Mouse (Mus musculus) heart, embryonic 14.5 days (tissue): ENCODE results near the gene Pth2. TPM values are rescaled to one million over a fixed set of nuclear protein-coding genes. Genes with fewer than 3 reads are reported as not detected.

Experiments used
- ATAC-seq: fragments of 200-750 bp; cut with Nextera tagmentation; 2 replicates; pipeline ENCODE4 v1.8.0; 2017; ENCODE audit warnings: low read depth, moderate TSS enrichment; ENCODE audit not compliant: insufficient number of reproducible peaks, insufficient read depth, low FRiP score
- H3K27ac ChIP-seq, 2 experiments: fragments of 200-500 bp in 1 of 2; fragments of 300-500 bp in 1 of 2; sonication (generic) in 1 of 2; replicated peaks in 1 of 2; 2 replicates each; pipeline ENCODE4 v1.5.1; 2012 to 2014; ENCODE audit warnings: low read depth in 2 of 2, low read length in 2 of 2, control low read depth in 1 of 2, mild to moderate bottlenecking in 1 of 2, mixed read lengths in 1 of 2; ENCODE audit not compliant: control insufficient read depth in 1 of 2, insufficient read depth in 1 of 2
- H3K27me3 ChIP-seq: fragments of 300-500 bp; sonication (generic); 2 replicates; pipeline ENCODE4 v1.6.1; 2014; ENCODE audit warnings: mild to moderate bottlenecking, low read length, control low read depth; ENCODE audit not compliant: control insufficient read depth, insufficient read depth
- H3K36me3 ChIP-seq: fragments of 300-500 bp; sonication (generic); 2 replicates; pipeline ENCODE4 v1.6.1; 2014; ENCODE audit warnings: mild to moderate bottlenecking, control low read depth, low read length, mixed read lengths; ENCODE audit not compliant: control insufficient read depth, insufficient read depth
- H3K4me1 ChIP-seq, 2 experiments: fragments of 200-500 bp in 1 of 2; fragments of 300-500 bp in 1 of 2; sonication (generic) in 1 of 2; 2 replicates each; pipeline ENCODE4 v1.6.1; 2012 to 2014; ENCODE audit warnings: low read length in 2 of 2, control low read depth in 1 of 2, mixed read lengths in 1 of 2; ENCODE audit not compliant: control insufficient read depth in 2 of 2, insufficient read depth in 2 of 2
- H3K4me2 ChIP-seq: fragments of 300-500 bp; sonication (generic); 2 replicates; pipeline ENCODE4 v1.6.1; 2014; ENCODE audit warnings: mild to moderate bottlenecking, low read length
- H3K4me3 ChIP-seq, 2 experiments: fragments of 200-500 bp in 1 of 2; fragments of 300-500 bp in 1 of 2; sonication (generic) in 1 of 2; 2 replicates each; pipeline ENCODE4 v1.5.1; 2012 to 2014; ENCODE audit warnings: low read length in 2 of 2, mild to moderate bottlenecking in 2 of 2, control low read depth in 1 of 2, low read depth in 1 of 2, moderate library complexity in 1 of 2; ENCODE audit not compliant: control insufficient read depth in 1 of 2, insufficient read depth in 1 of 2
- H3K9ac ChIP-seq: fragments of 300-500 bp; sonication (generic); 2 replicates; pipeline ENCODE4 v1.6.1; 2014; ENCODE audit warnings: mild to moderate bottlenecking, low read length
- H3K9me3 ChIP-seq: fragments of 300-500 bp; sonication (generic); 2 replicates; pipeline ENCODE4 v1.6.1; 2016; ENCODE audit warnings: low read length, control low read depth; ENCODE audit not compliant: control insufficient read depth
- WGBS: fragments of 180-500 bp; shearing (Covaris S2); extraction: QIAGEN DNeasy Blood & Tissue Kit; methylation state at CpG from one replicate; pipeline ENCODE4 v1.1.7; 2014; 5-methylcytosine and 5-hydroxymethylcytosine counted together
- polyA plus RNA-seq: library from polyadenylated mRNA; unstranded; fragments of >200 nt; fragmentation: Nextera tagmentation; extraction: Ambion mirVana; gene quantifications from 2 replicates; pipeline ENCODE4 v1.2.1, GENCODE M21; 2014

Gene Pth2
- polyA plus RNA-seq, 1 experiment from 2014 or later = 0.61 TPM

- H3K9me3 ChIP-seq = no peaks in the 10 kb centered on the region
- H3K4me3 ChIP-seq = no peak overlapping the region
- H3K36me3 ChIP-seq = no peaks in the 10 kb centered on the region
- H3K4me2 ChIP-seq = no peak overlapping the region
- H3K4me1 ChIP-seq = peaks cover 15% of the 10 kb centered on the region in 2 experiments; a peak in 3 of 4 replicates
- 86% methylated on average over 7 of the region's 7 CpGs for WGBS
- H3K9ac ChIP-seq = no peak overlapping the region
- no peak for ATAC-seq
- H3K27ac ChIP-seq = no peak overlapping the region
- peaks cover 36% of the 10 kb centered on the region for H3K27me3 ChIP-seq
These were observed 12.0 kb downstream of the Pth2 start for GRCm38 (mm10) chr7:45192585-45193310.

GRCm38 (mm10) chr7:45193406-45193805, 12.6 kb downstream of the Pth2 start:
- Histone ChIP-seq H3K4me2 (no peak overlapping the region), H3K9me3 (no peaks in the 10 kb centered on the region), H3K4me3 (no peak overlapping the region), H3K27me3 (peaks cover 29% of the 10 kb centered on the region), H3K36me3 (no peaks in the 10 kb centered on the region), H3K9ac (no peak overlapping the region), H3K4me1 (peaks cover 15 to 16% of the 10 kb centered on the region in 2 experiments; a peak in 3 of 4 replicates), H3K27ac (no peak overlapping the region)
- ATAC-seq = no peak
- 64% methylated on average over 5 of the region's 5 CpGs for WGBS

GRCm38 (mm10) chr7:45193871-45194785, 13.3 kb downstream of the Pth2 start:
- peaks cover 22% of the 10 kb centered on the region for H3K27me3 ChIP-seq
- no peak overlapping the region for H3K4me2 ChIP-seq
- H3K9me3 ChIP-seq = no peaks in the 10 kb centered on the region
- H3K4me3 ChIP-seq = no peak overlapping the region
- H3K36me3 ChIP-seq = no peaks in the 10 kb centered on the region
- H3K27ac ChIP-seq = no peak overlapping the region
- 76% methylated on average over 17 of the region's 17 CpGs for WGBS
- peaks cover 15 to 16% of the 10 kb centered on the region in 2 experiments; a peak in 3 of 4 replicates for H3K4me1 ChIP-seq
- ATAC-seq = no peak
- H3K9ac ChIP-seq = no peak overlapping the region

- peaks cover 9% of the 10 kb centered on the region; the same call in 1 of the 2 replicates for H3K27me3 ChIP-seq
- H3K9me3 ChIP-seq = no peaks in the 10 kb centered on the region
- ATAC-seq = peak; percentile 6; the same call in 1 of the 2 replicates
- H3K4me2 ChIP-seq = no peak overlapping the region
- no peak overlapping the region for H3K9ac ChIP-seq
- H3K4me3 ChIP-seq = no peak overlapping the region
- H3K4me1 ChIP-seq = peaks cover 15 to 16% of the 10 kb centered on the region in 2 experiments; a peak in 3 of 4 replicates
- H3K36me3 ChIP-seq = no peaks in the 10 kb centered on the region
- no peak overlapping the region for H3K27ac ChIP-seq
- WGBS = 49% methylated on average over 13 of the region's 13 CpGs
These were observed 14.8 kb downstream of the Pth2 start for GRCm38 (mm10) chr7:45195341-45196175.

GRCm38 (mm10) chr7:45196176-45196535, 15.4 kb downstream of the Pth2 start:
- Histone ChIP-seq H3K4me1 (peaks cover 15 to 16% of the 10 kb centered on the region in 2 experiments; a peak in 3 of 4 replicates), H3K9ac (no peak overlapping the region), H3K4me2 (no peak overlapping the region), H3K27ac (no peak overlapping the region), H3K27me3 (peaks cover 4% of the 10 kb centered on the region; the same call in 1 of the 2 replicates), H3K4me3 (no peak overlapping the region), H3K9me3 (no peaks in the 10 kb centered on the region), H3K36me3 (no peaks in the 10 kb centered on the region)
- ATAC-seq = no peak
- WGBS = 78% methylated on average over 4 of the region's 4 CpGs

- Histone ChIP-seq H3K36me3 (no peaks in the 10 kb centered on the region), H3K27me3 (peaks cover 3% of the 10 kb centered on the region; the same call in 1 of the 2 replicates), H3K27ac (no peak overlapping the region), H3K4me1 (peaks cover 9 to 12% of the 10 kb centered on the region in 2 experiments; a peak in 2 of 4 replicates), H3K4me2 (no peak overlapping the region), H3K9me3 (no peaks in the 10 kb centered on the region), H3K4me3 (no peak overlapping the region), H3K9ac (no peak overlapping the region)
- WGBS = 71% methylated on average over 5 of the region's 5 CpGs
- no peak for ATAC-seq
These were observed 16.2 kb downstream of the Pth2 start for GRCm38 (mm10) chr7:45196994-45197393.

- Histone ChIP-seq H3K27me3 (peaks cover 1% of the 10 kb centered on the region; the same call in 1 of the 2 replicates), H3K9me3 (no peaks in the 10 kb centered on the region), H3K4me1 (peaks cover 6 to 11% of the 10 kb centered on the region in 2 experiments; a peak in 1 of 4 replicates), H3K36me3 (no peaks in the 10 kb centered on the region), H3K27ac (no peak overlapping the region), H3K9ac (no peak overlapping the region), H3K4me3 (no peak overlapping the region), H3K4me2 (no peak overlapping the region)
- 4% methylated on average over 5 of the region's 5 CpGs for WGBS
- ATAC-seq = no peak
These were observed 17.6 kb downstream of the Pth2 start for GRCm38 (mm10) chr7:45198435-45198834.
